Mouse (Mus musculus): ENCODE results near the gene Gm20388. TPM values are rescaled to one million over a fixed set of nuclear protein-coding genes. Genes with fewer than 3 reads are reported as not detected.

The Gm20388 gene
- polyA plus RNA-seq, 1 experiment from 2014 or later, result not detected

- Histone ChIP-seq H3K27ac (no peak overlapping the region), H3K4me2 (no peak overlapping the region), H3K9ac (no peak overlapping the region), H3K9me3 (replicated peaks) (no peaks in the 10 kb centered on the region), H3K4me3 (no peak overlapping the region), H3K27me3 (replicated peaks) (peaks cover 16% of the 10 kb centered on the region), H3K36me3 (no peaks in the 10 kb centered on the region), H3K4me1 (peaks cover 28% of the 10 kb centered on the region)
- 45% methylated on average over 7 of the region's 7 CpGs for WGBS (ENCODE audit: insufficient replicate concordance)
- no peak for ATAC-seq
Measured at GRCm38 (mm10) chr8:120215416-120216141, 304.9 kb downstream of the Gm20388 start.

GRCm38 (mm10) chr8:120216855-120217830, 306.5 kb downstream of the Gm20388 start:
- Histone ChIP-seq H3K36me3 (no peaks in the 10 kb centered on the region), H3K27ac (no peak overlapping the region), H3K9me3 (replicated peaks) (no peaks in the 10 kb centered on the region), H3K4me2 (no peak overlapping the region), H3K4me3 (no peak overlapping the region), H3K9ac (no peak overlapping the region; the same call in 1 of the 2 replicates), H3K27me3 (replicated peaks) (peaks cover 8% of the 10 kb centered on the region; the same call in 1 of the 2 replicates), H3K4me1 (peaks cover 15% of the 10 kb centered on the region; the same call in 1 of the 2 replicates)
- ATAC-seq, result no peak
- 25% methylated on average over 13 of the region's 13 CpGs for WGBS (ENCODE audit: insufficient replicate concordance)

- Histone ChIP-seq H3K4me1 (peaks cover 4% of the 10 kb centered on the region; the same call in 1 of the 2 replicates), H3K9ac (no peak overlapping the region), H3K4me2 (no peak overlapping the region), H3K9me3 (replicated peaks) (no peaks in the 10 kb centered on the region), H3K4me3 (no peak overlapping the region), H3K27me3 (replicated peaks) (peaks cover 39% of the 10 kb centered on the region), H3K36me3 (no peaks in the 10 kb centered on the region), H3K27ac (no peak overlapping the region)
- no peak for ATAC-seq
- WGBS (ENCODE audit: insufficient replicate concordance), result 54% methylated on average over 11 of the region's 11 CpGs
Measured at GRCm38 (mm10) chr8:120222548-120222947, 311.9 kb downstream of the Gm20388 start.

- Histone ChIP-seq H3K9me3 (replicated peaks) (no peaks in the 10 kb centered on the region), H3K36me3 (no peaks in the 10 kb centered on the region), H3K4me1 (peaks cover 12% of the 10 kb centered on the region), H3K27ac (no peak overlapping the region), H3K4me2 (no peak overlapping the region), H3K27me3 (replicated peaks) (peaks cover 61% of the 10 kb centered on the region), H3K4me3 (no peak overlapping the region), H3K9ac (no peak overlapping the region)
- 45% methylated on average over 11 of the region's 11 CpGs for WGBS (ENCODE audit: insufficient replicate concordance)
- ATAC-seq, result no peak
Measured at GRCm38 (mm10) chr8:120224521-120225420, 314.1 kb downstream of the Gm20388 start.

GRCm38 (mm10) chr8:120225421-120226151, 314.9 kb downstream of the Gm20388 start:
- no peak overlapping the region for H3K9ac ChIP-seq
- peaks cover 69% of the 10 kb centered on the region for H3K27me3 ChIP-seq (replicated peaks)
- no peak overlapping the region for H3K27ac ChIP-seq
- no peak overlapping the region for H3K4me3 ChIP-seq
- WGBS (ENCODE audit: insufficient replicate concordance), result 40% methylated on average over 10 of the region's 10 CpGs
- H3K4me2 ChIP-seq, result no peak overlapping the region
- H3K4me1 ChIP-seq, result peaks cover 20% of the 10 kb centered on the region
- H3K9me3 ChIP-seq (replicated peaks), result no peaks in the 10 kb centered on the region
- ATAC-seq, result no peak
- no peaks in the 10 kb centered on the region for H3K36me3 ChIP-seq

- WGBS (ENCODE audit: insufficient replicate concordance), result 46% methylated on average over 5 of the region's 5 CpGs
- ATAC-seq, result no peak
- Histone ChIP-seq H3K27me3 (replicated peaks) (peaks cover 76% of the 10 kb centered on the region), H3K4me1 (peaks cover 26% of the 10 kb centered on the region), H3K27ac (no peak overlapping the region), H3K9me3 (replicated peaks) (no peaks in the 10 kb centered on the region), H3K9ac (no peak overlapping the region), H3K36me3 (no peaks in the 10 kb centered on the region), H3K4me2 (no peak overlapping the region), H3K4me3 (no peak overlapping the region)
Measured at GRCm38 (mm10) chr8:120226700-120227577, 316.3 kb downstream of the Gm20388 start.

- Histone ChIP-seq H3K4me2 (no peak overlapping the region), H3K27ac (no peak overlapping the region), H3K36me3 (no peaks in the 10 kb centered on the region), H3K9ac (no peak overlapping the region), H3K9me3 (replicated peaks) (no peaks in the 10 kb centered on the region), H3K4me1 (peaks cover 32% of the 10 kb centered on the region), H3K27me3 (replicated peaks) (peaks cover 82% of the 10 kb centered on the region), H3K4me3 (no peak overlapping the region)
- no peak for ATAC-seq
Measured at GRCm38 (mm10) chr8:120227578-120227876, 316.9 kb downstream of the Gm20388 start.

- peaks cover 87% of the 10 kb centered on the region for H3K27me3 ChIP-seq (replicated peaks)
- ATAC-seq, result peak; percentile 49; the same call in 1 of the 2 replicates
- peak within 1 kb of the TSS; percentile 59 for H3K9ac ChIP-seq
- H3K4me2 ChIP-seq, result peak within 1 kb of the TSS; percentile 77
- H3K4me3 ChIP-seq, result peak within 1 kb of the TSS; percentile 59
- no peaks in the 10 kb centered on the region for H3K36me3 ChIP-seq
- peaks cover 37% of the 10 kb centered on the region for H3K4me1 ChIP-seq
- H3K9me3 ChIP-seq (replicated peaks), result no peaks in the 10 kb centered on the region
- WGBS (ENCODE audit: insufficient replicate concordance), result 18% methylated on average over 13 of the region's 52 CpGs
- no peak within 1 kb of the TSS for H3K27ac ChIP-seq
Measured at GRCm38 (mm10) chr8:120227891-120228591, 317.4 kb downstream of the Gm20388 start, which contains the start of gene Gse1. Gene Gse1 (plus strand): TSS chr8:120228456.

- H3K4me2 ChIP-seq, result peak overlapping the region; percentile 77
- peak overlapping the region; percentile 59 for H3K9ac ChIP-seq
- peaks cover 96% of the 10 kb centered on the region for H3K27me3 ChIP-seq (replicated peaks)
- H3K36me3 ChIP-seq, result no peaks in the 10 kb centered on the region
- H3K27ac ChIP-seq, result no peak overlapping the region
- H3K9me3 ChIP-seq (replicated peaks), result no peaks in the 10 kb centered on the region
- ATAC-seq, result no peak
- H3K4me3 ChIP-seq, result peak overlapping the region; percentile 59
- peaks cover 38% of the 10 kb centered on the region for H3K4me1 ChIP-seq
- 1% methylated on average over 124 of the region's 125 CpGs for WGBS (ENCODE audit: insufficient replicate concordance)
Measured at GRCm38 (mm10) chr8:120228781-120229573, 318.3 kb downstream of the Gm20388 start.

Measured in liver, embryonic 12.5 days (tissue).